Mouse (Mus musculus) kidney, postnatal 36 days (tissue): ENCODE results near the gene Vmn1r62.
"Not testable (repeated sequence)": the region's sequence is repeated elsewhere in the genome, so short reads cannot be mapped to it uniquely, and the experiment has no call there.

Experiments
- DNase-seq, 2 experiments: peaks; one replicate each; pipeline ENCODE4 v3.0.0; 2021 to 2022; ENCODE audit warnings: mixed read lengths in 2 of 2

Gene Vmn1r62

GRCm38 (mm10) chr7:5673331-5673730 lies at the start of gene Vmn1r62:
TSS of gene Vmn1r62 (plus strand) at chr7:5673631.
- not testable (repeated sequence) for DNase-seq
